Comparison of ENCODE assay signal across 10 mouse cellular contexts in genomic region chr13:119363379-119363778, GRCm38 (mm10).
DNase-seq lines count a peak whose midpoint lies in the region; ATAC-seq and TF ChIP-seq lines count a peak whose summit lies in the region.
"Had no signal": no experiment of that assay in that cellular context is flagged by ENCODE, and none has a peak within 500 bp of the region (broad histone marks: within the 10 kb centered on the region; RNA-seq: fewer than 3 reads in every experiment).

No protein-coding gene starts in this region.

- no peak for TF ChIP-seq CTCF in brain, embryonic 14.5 days (IDR thresholded peaks at IDR 0.05; ENCODE audit: borderline replicate concordance, extremely low read depth, insufficient read depth, insufficient read length)

- no peak overlapping the region for H3K4me2 ChIP-seq in heart, embryonic 12.5 days
- H3K4me2 ChIP-seq: midbrain, embryonic 12.5 days; stomach, embryonic 15.5 days had no signal

- 50% methylated on average over 3 of the region's 3 CpGs for WGBS in heart, embryonic 12.5 days

- no peak overlapping the region for H3K27ac ChIP-seq in heart, embryonic 12.5 days (ENCODE audit: poor library complexity, severe bottlenecking)
- H3K27ac ChIP-seq: midbrain, embryonic 12.5 days; stomach, embryonic 15.5 days had no signal

- H3K9ac ChIP-seq in heart, embryonic 12.5 days: no peak overlapping the region
- H3K9ac ChIP-seq: midbrain, embryonic 12.5 days; stomach, embryonic 15.5 days had no signal

- no peaks in the 10 kb centered on the region for H3K4me1 ChIP-seq in heart, embryonic 12.5 days (replicated peaks)
- H3K4me1 ChIP-seq: midbrain, embryonic 12.5 days; stomach, embryonic 15.5 days had no signal

- DNase-seq in heart, postnatal 14 days: peak; percentile 39 to 65
- peak; percentile 23 to 73 for DNase-seq in spleen, postnatal 10 days (ENCODE audit: low spot score in 2 of 2)
- DNase-seq in spleen, adult 12 weeks (ENCODE audit: low spot score): no peak
- DNase-seq in brain, embryonic 14.5 days (ENCODE audit: low read depth): peak; percentile 60
- peak; percentile 40 for DNase-seq in kidney, postnatal 14 days
- DNase-seq in naive thymus-derived CD4-positive, alpha-beta T cell, adult 2 months (ENCODE audit: low read depth): peak; percentile 50

- TF ChIP-seq POLR2A in brain, embryonic 14.5 days (IDR thresholded peaks at IDR 0.05; ENCODE audit: borderline replicate concordance, extremely low read depth, insufficient read depth, insufficient read length, poor library complexity, severe bottlenecking): no peak

- intact Hi-C loops in heart, postnatal 14 days (cut with DNase I): loop anchor here (2.0 to 5.0 kb wide), 2 partner anchors 81 to 961 kb away; no protein-coding TSS in a partner anchor

- no peaks in the 10 kb centered on the region for H3K27me3 ChIP-seq in heart, embryonic 12.5 days (replicated peaks)
- H3K27me3 ChIP-seq: midbrain, embryonic 12.5 days; stomach, embryonic 15.5 days had no signal

- no peak overlapping the region for H3K4me3 ChIP-seq in heart, embryonic 12.5 days
- H3K4me3 ChIP-seq: midbrain, embryonic 12.5 days; stomach, embryonic 15.5 days had no signal

- no peak for ATAC-seq in heart, embryonic 12.5 days (ENCODE audit: insufficient number of reproducible peaks, low FRiP score)
- no peak for ATAC-seq in monocyte, adult 5-6 weeks (replicated peaks; ENCODE audit: insufficient number of reproducible peaks, low FRiP score, low TSS enrichment, poor library complexity, severe bottlenecking)

- H3K36me3 ChIP-seq in heart, embryonic 12.5 days: peaks cover 59% of the 10 kb centered on the region

- no peaks in the 10 kb centered on the region for H3K9me3 ChIP-seq in heart, embryonic 12.5 days (replicated peaks)
- H3K9me3 ChIP-seq: midbrain, embryonic 12.5 days; stomach, embryonic 15.5 days had no signal
